Mouse (Mus musculus) liver, embryonic 11.5 days (tissue): ENCODE results near the gene Epb41. TPM values are rescaled to one million over a fixed set of nuclear protein-coding genes. Genes with fewer than 3 reads are reported as not detected.

Source experiments
- ATAC-seq: fragments of 200-750 bp; cut with Nextera tagmentation; replicated peaks from 2 replicates; pipeline ENCODE4 v1.8.0; 2017; ENCODE audit warnings: moderate number of reproducible peaks, mild to moderate bottlenecking, moderate TSS enrichment, moderate library complexity; ENCODE audit not compliant: low FRiP score
- DNase-seq: peaks from one replicate; pipeline ENCODE4 v3.0.0-alpha.2; 2017; ENCODE audit warnings: low spot score
- H3K27ac ChIP-seq: fragments of 300-500 bp; sonication (generic); 2 replicates; pipeline ENCODE4 v1.5.1; 2014; ENCODE audit warnings: mild to moderate bottlenecking, low read depth, low read length, control low read depth
- H3K27me3 ChIP-seq: fragments of 300-500 bp; sonication (generic); replicated peaks from 2 replicates; pipeline ENCODE4 v1.6.1; 2014; ENCODE audit warnings: low read length, mixed read lengths; ENCODE audit not compliant: control insufficient read depth, insufficient read depth
- H3K36me3 ChIP-seq: fragments of 300-500 bp; sonication (generic); 2 replicates; pipeline ENCODE4 v1.6.1; 2014; ENCODE audit warnings: mild to moderate bottlenecking, low read length, moderate library complexity, mixed read lengths; ENCODE audit not compliant: control insufficient read depth, insufficient read depth
- H3K4me1 ChIP-seq: fragments of 300-500 bp; sonication (generic); replicated peaks from 2 replicates; pipeline ENCODE4 v1.6.1; 2014; ENCODE audit warnings: low read length, mixed read lengths; ENCODE audit not compliant: control insufficient read depth, insufficient read depth
- H3K4me2 ChIP-seq: fragments of 300-500 bp; sonication (generic); 2 replicates; pipeline ENCODE4 v1.6.1; 2014; ENCODE audit warnings: mild to moderate bottlenecking, control low read depth, moderate library complexity
- H3K4me3 ChIP-seq: fragments of 300-500 bp; sonication (generic); 2 replicates; pipeline ENCODE4 v1.5.1; 2014; ENCODE audit warnings: low read depth, low read length, control low read depth
- H3K9ac ChIP-seq: fragments of 300-500 bp; sonication (generic); 2 replicates; pipeline ENCODE4 v1.6.1; 2014; ENCODE audit warnings: low read depth, low read length, control low read depth
- H3K9me3 ChIP-seq: fragments of 300-500 bp; sonication (generic); 2 replicates; pipeline ENCODE4 v1.6.1; 2016; ENCODE audit warnings: low read length, inconsistent platforms, mixed read lengths; ENCODE audit not compliant: control insufficient read depth
- WGBS: fragments of 180-500 bp; shearing (Covaris S2); extraction: QIAGEN DNeasy Blood & Tissue Kit; methylation state at CpG from one replicate; pipeline ENCODE4 v1.1.7; 2014; 5-methylcytosine and 5-hydroxymethylcytosine counted together
- polyA plus RNA-seq: library from polyadenylated mRNA; unstranded; fragments of >200 nt; fragmentation: Nextera tagmentation; extraction: Ambion mirVana; gene quantifications from 2 replicates; pipeline ENCODE4 v1.2.1, GENCODE M21; 2014

Gene Epb41
- polyA plus RNA-seq, 1 experiment from 2014 or later = 108 TPM

GRCm38 (mm10) chr4:132043726-132044125 is 31.4 kb downstream of the Epb41 start:
- Histone ChIP-seq H3K36me3 (no peaks in the 10 kb centered on the region), H3K27me3 (no peaks in the 10 kb centered on the region), H3K4me2 (no peak overlapping the region), H3K27ac (no peak overlapping the region), H3K4me3 (no peak overlapping the region), H3K9me3 (no peaks in the 10 kb centered on the region), H3K9ac (no peak overlapping the region), H3K4me1 (peaks cover 50% of the 10 kb centered on the region)
- ATAC-seq (no peak), DNase-seq (no peak)
- WGBS = 90% methylated on average over 3 of the region's 3 CpGs

DNA sequence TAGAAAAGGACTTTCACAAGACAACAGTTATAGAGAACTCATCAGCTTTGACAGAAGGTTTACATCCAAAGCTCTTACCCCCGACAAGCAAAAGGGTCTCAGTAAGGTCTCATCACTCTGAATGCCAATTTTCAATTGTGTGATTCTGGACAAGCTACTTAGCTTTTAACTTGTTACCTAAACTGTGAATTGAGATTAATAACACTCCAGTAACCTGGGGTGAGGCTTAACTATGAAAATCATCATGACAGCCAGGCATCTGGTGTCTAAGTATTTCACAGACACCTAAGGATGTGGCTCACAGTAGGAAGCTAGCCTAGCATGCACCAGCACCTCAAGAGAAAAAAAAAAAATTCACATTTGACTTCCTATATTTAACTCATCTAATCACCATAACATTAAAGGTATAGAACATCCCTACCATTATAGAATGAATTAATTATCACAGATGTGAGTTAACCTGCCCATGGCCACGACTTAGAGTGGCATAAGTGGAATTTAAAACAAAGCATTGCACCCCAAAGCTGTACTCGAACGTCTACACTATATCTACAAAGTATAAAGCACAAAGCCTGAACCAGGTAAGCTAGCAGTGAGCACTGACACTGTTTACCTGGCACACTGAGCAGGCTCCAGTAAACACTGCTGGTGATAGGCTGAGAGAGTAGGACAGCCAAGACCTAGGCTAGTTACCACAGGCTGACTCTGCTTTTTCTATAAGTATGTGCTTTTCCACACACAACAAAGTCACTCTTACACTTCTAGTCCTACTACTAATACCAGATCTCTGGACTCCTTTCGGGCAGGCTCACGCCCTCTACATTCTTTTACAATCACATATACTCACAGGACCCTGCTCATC is 33.4 kb downstream of the Epb41 start:
- no peak for DNase-seq
- peaks cover 48% of the 10 kb centered on the region for H3K4me1 ChIP-seq
- 76% methylated on average over 6 of the region's 6 CpGs for WGBS
- H3K27ac ChIP-seq = no peak overlapping the region
- no peak overlapping the region for H3K4me3 ChIP-seq
- no peaks in the 10 kb centered on the region for H3K27me3 ChIP-seq
- no peak overlapping the region for H3K4me2 ChIP-seq
- ATAC-seq = no peak
- H3K36me3 ChIP-seq = no peaks in the 10 kb centered on the region
- no peaks in the 10 kb centered on the region for H3K9me3 ChIP-seq
- no peak overlapping the region for H3K9ac ChIP-seq

DNA sequence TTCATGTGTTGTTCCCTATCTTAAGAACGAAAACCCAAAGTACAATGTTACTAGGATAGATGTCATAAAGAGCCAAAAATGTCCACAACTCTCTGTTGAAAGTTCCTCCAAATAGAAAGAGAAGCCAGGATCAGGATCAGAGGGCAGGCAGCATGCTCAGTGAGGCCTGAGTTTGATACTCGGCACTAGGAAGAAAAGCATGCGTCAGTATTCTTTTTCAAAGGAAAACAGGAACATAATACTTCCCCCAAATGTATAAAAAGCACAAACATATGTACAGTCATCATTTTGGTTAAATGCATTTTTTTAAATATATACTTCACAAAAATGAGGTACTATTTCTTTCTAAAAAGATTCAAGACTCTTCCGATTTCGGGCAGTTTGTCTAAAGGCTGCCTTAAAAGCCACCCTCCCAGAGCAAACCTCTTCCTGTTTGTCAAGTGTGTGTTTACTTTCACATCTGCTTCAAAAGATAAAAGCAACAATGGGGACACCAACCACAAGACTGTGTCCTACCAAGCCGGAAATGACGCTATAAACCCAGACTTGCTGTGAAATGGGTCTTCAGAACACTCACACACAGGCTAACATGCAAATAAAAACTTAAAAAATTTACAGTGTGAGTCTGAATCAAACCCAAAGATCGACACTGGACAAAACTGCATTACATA is 35.0 kb downstream of the Epb41 start:
- H3K27ac ChIP-seq = peak overlapping the region; percentile 53
- peak overlapping the region; percentile 64 for H3K4me2 ChIP-seq
- H3K9me3 ChIP-seq = no peaks in the 10 kb centered on the region
- ATAC-seq = peak; percentile 83
- H3K4me1 ChIP-seq = peaks cover 47% of the 10 kb centered on the region
- H3K4me3 ChIP-seq = no peak overlapping the region
- H3K9ac ChIP-seq = peak overlapping the region; percentile 37; the same call in 1 of the 2 replicates
- WGBS = 35% methylated on average over 8 of the region's 8 CpGs
- no peaks in the 10 kb centered on the region for H3K27me3 ChIP-seq
- H3K36me3 ChIP-seq = no peaks in the 10 kb centered on the region
- DNase-seq = no peak

GRCm38 (mm10) chr4:132039521-132039920 is 35.6 kb downstream of the Epb41 start:
- H3K4me2 ChIP-seq = peak overlapping the region; percentile 64

GRCm38 (mm10) chr4:132038809-132039208 is 36.3 kb downstream of the Epb41 start:
- no peaks in the 10 kb centered on the region for H3K36me3 ChIP-seq
- H3K27ac ChIP-seq = no peak overlapping the region
- H3K9ac ChIP-seq = no peak overlapping the region
- no peak overlapping the region for H3K4me2 ChIP-seq
- H3K4me1 ChIP-seq = peaks cover 44% of the 10 kb centered on the region
- no peaks in the 10 kb centered on the region for H3K9me3 ChIP-seq
- ATAC-seq (no peak), DNase-seq (no peak)
- H3K27me3 ChIP-seq = no peaks in the 10 kb centered on the region
- WGBS = 55% methylated on average over 2 of the region's 2 CpGs
- H3K4me3 ChIP-seq = no peak overlapping the region

More at GRCm38 (mm10) chr4:132039521-132039920, 35.6 kb downstream of the Epb41 start:
- DNase-seq (no peak), ATAC-seq (no peak)
- peak overlapping the region; percentile 53 for H3K27ac ChIP-seq
- H3K36me3 ChIP-seq = no peaks in the 10 kb centered on the region
- 76% methylated on average over 2 of the region's 2 CpGs for WGBS
- no peaks in the 10 kb centered on the region for H3K27me3 ChIP-seq
- peaks cover 46% of the 10 kb centered on the region for H3K4me1 ChIP-seq
- H3K9me3 ChIP-seq = no peaks in the 10 kb centered on the region
- peak overlapping the region; percentile 37; the same call in 1 of the 2 replicates for H3K9ac ChIP-seq
- H3K4me3 ChIP-seq = no peak overlapping the region

GRCm38 (mm10) chr4:132037991-132038390 is 37.1 kb downstream of the Epb41 start:
- no peaks in the 10 kb centered on the region for H3K36me3 ChIP-seq
- H3K9ac ChIP-seq = no peak overlapping the region
- DNase-seq (no peak), ATAC-seq (no peak)
- no peaks in the 10 kb centered on the region for H3K9me3 ChIP-seq
- H3K4me2 ChIP-seq = no peak overlapping the region
- H3K27me3 ChIP-seq = no peaks in the 10 kb centered on the region
- WGBS = 63% methylated on average over 7 of the region's 7 CpGs
- no peak overlapping the region for H3K27ac ChIP-seq
- no peak overlapping the region for H3K4me3 ChIP-seq
- H3K4me1 ChIP-seq = peaks cover 40% of the 10 kb centered on the region

DNA sequence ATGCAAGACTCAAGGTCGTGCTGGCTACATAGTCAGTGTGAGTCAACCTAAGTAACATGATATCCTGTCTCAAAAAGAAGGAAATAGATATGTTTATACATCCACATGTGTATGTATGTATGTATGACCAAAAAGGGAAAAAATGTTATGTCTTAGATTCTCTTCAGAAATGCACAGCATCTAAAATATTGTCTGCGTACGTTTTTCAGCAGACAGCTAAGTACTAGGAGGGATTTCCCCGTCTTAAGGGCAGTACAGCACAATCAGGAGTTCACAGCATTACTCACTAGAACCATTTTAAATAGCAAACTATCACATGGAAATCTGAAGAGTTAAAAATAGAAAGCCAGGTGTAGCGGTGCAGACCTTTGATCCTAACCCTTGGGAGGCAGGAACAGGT is 38.0 kb downstream of the Epb41 start:
- no peak overlapping the region for H3K4me3 ChIP-seq
- H3K4me1 ChIP-seq = peaks cover 39% of the 10 kb centered on the region
- 77% methylated on average over 5 of the region's 5 CpGs for WGBS
- H3K9me3 ChIP-seq = no peaks in the 10 kb centered on the region
- H3K27me3 ChIP-seq = no peaks in the 10 kb centered on the region
- H3K4me2 ChIP-seq = no peak overlapping the region
- ATAC-seq (no peak), DNase-seq (no peak)
- H3K36me3 ChIP-seq = no peaks in the 10 kb centered on the region
- H3K27ac ChIP-seq = no peak overlapping the region
- H3K9ac ChIP-seq = no peak overlapping the region

- DNase-seq (no peak), ATAC-seq (no peak)
- H3K4me3 ChIP-seq = no peak overlapping the region
- no peak overlapping the region for H3K4me2 ChIP-seq
- no peaks in the 10 kb centered on the region for H3K9me3 ChIP-seq
- H3K27me3 ChIP-seq = no peaks in the 10 kb centered on the region
- peaks cover 34% of the 10 kb centered on the region for H3K4me1 ChIP-seq
- no peak overlapping the region for H3K27ac ChIP-seq
- 90% methylated on average over 2 of the region's 2 CpGs for WGBS
- H3K36me3 ChIP-seq = no peaks in the 10 kb centered on the region
- H3K9ac ChIP-seq = no peak overlapping the region
These were observed 40.9 kb downstream of the Epb41 start for GRCm38 (mm10) chr4:132034242-132034641.
